Mouse (Mus musculus): Measurements from ENCODE around the gene Rflnb. TPM values are rescaled to one million over a fixed set of nuclear protein-coding genes. Genes with fewer than 3 reads are reported as not detected.

The Rflnb gene
- polyA plus RNA-seq, 1 experiment, result 15.7 TPM

DNA sequence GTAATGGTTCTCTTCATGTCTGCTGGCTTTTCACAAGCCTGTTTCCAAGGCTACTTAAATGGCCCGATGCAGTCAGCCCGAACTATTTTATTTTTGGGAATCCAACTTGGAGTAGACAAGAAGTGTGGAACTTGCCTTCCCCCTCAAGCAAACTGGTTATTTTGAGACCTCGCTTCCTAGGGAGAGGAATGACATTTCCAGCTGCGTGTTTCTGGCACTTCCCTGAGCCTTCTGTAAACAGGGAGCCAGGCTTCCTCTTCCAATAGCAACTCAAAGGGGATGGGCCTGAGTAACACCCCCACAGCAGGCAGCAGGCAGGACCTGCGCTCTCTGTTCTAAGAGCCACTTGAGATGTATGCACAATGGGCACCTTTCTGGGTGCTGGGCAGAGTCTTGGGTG lies 15.3 kb upstream of the Rflnb start:
- H3K4me1 ChIP-seq (ENCODE audit: control insufficient read depth, insufficient read depth, low read length), result peaks cover 44% of the 10 kb centered on the region
- 39% methylated on average over 5 of the region's 5 CpGs for WGBS
- no peak overlapping the region for H3K4me3 ChIP-seq (replicated peaks; ENCODE audit: insufficient read depth, low read depth, low read length)
- DNase-seq, result peak in 1 of 2 experiments; percentile 48
- H3K27me3 ChIP-seq (ENCODE audit: control insufficient read depth, insufficient read depth, low read length), result no peaks in the 10 kb centered on the region
- no peak for TF ChIP-seq POLR2A (IDR thresholded peaks at IDR 0.05; ENCODE audit: borderline replicate concordance, insufficient read depth, low read length)
- no peak for TF ChIP-seq CTCF (IDR thresholded peaks at IDR 0.05; ENCODE audit: borderline replicate concordance, insufficient read depth, low read depth, low read length)
- no peak overlapping the region for H3K27ac ChIP-seq (ENCODE audit: insufficient read depth, low read length)

DNA sequence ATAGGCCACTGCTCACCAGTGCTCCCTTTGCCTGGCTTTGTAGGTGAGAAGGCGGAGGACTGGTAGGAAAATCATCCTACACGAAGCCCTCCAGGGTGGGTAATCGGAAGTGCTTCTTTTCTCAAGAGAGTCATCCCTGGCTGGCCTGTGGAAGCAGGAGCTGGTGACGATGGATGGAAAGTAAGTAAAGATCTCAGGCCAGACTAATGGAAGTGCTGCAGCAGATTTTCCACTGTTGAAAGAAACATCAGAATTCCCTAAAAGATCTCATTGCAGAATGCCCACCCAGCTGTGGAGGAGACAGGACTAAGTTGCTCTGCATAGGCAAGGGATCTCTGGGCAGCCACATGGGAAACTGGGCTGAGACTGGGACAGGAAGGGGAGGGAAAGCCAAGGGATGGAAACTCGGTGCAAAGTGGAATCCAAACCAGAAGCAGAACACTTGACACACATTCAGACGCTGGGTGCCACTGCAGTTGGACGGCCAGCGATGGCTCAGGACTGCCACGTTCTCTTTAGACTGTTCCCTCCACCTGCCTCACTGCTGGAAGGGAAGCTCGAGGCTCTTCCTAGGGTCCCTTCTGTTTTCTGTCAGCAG lies 14.6 kb upstream of the Rflnb start:
- H3K4me3 ChIP-seq (replicated peaks; ENCODE audit: insufficient read depth, low read depth, low read length), result no peak overlapping the region
- H3K27me3 ChIP-seq (ENCODE audit: control insufficient read depth, insufficient read depth, low read length), result no peaks in the 10 kb centered on the region
- no peak for DNase-seq
- WGBS, result 81% methylated on average over 10 of the region's 10 CpGs
- H3K27ac ChIP-seq (ENCODE audit: insufficient read depth, low read length), result no peak overlapping the region; the same call in 1 of the 2 replicates
- TF ChIP-seq POLR2A (IDR thresholded peaks at IDR 0.05; ENCODE audit: borderline replicate concordance, insufficient read depth, low read length) (no peak), CTCF (IDR thresholded peaks at IDR 0.05; ENCODE audit: borderline replicate concordance, insufficient read depth, low read depth, low read length) (no peak)
- H3K4me1 ChIP-seq (ENCODE audit: control insufficient read depth, insufficient read depth, low read length), result peaks cover 50% of the 10 kb centered on the region

GRCm38 (mm10) chr11:76040761-76041376 lies 13.3 kb upstream of the Rflnb start:
- Histone ChIP-seq H3K27ac (ENCODE audit: insufficient read depth, low read length) (0 out of 2 replicates have a peak overlapping the region, but pooled peaks have one; percentile 34), H3K27me3 (ENCODE audit: control insufficient read depth, insufficient read depth, low read length) (no peaks in the 10 kb centered on the region), H3K4me3 (replicated peaks; ENCODE audit: insufficient read depth, low read depth, low read length) (no peak overlapping the region), H3K4me1 (ENCODE audit: control insufficient read depth, insufficient read depth, low read length) (peaks cover 48% of the 10 kb centered on the region)
- TF ChIP-seq CTCF (IDR thresholded peaks at IDR 0.05; ENCODE audit: borderline replicate concordance, insufficient read depth, low read depth, low read length) (no peak), POLR2A (IDR thresholded peaks at IDR 0.05; ENCODE audit: borderline replicate concordance, insufficient read depth, low read length) (no peak)
- DNase-seq, result peak in 1 of 2 experiments; percentile 59
- 32% methylated on average over 4 of the region's 4 CpGs for WGBS

DNA sequence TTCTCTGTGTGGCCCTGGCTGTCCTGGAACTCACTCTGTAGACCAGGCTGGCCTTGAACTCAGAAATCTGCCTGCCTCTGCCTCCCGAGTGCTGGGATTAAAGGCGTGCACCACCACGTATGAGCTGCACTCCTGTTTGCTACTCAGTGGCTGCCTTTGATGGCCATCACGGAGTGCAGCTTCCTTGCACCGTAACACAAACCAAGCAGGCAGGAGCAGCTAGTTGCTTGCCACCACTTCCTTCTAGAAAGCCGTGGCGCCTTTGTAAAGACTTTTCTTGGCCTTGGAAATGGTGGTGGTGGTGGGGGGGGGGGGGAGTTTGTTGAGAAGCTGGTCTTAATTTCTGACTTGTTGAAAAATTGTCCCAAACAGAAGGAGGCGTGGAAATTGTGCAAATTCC lies 12.5 kb upstream of the Rflnb start:
- H3K4me1 ChIP-seq (ENCODE audit: control insufficient read depth, insufficient read depth, low read length), result peaks cover 52% of the 10 kb centered on the region
- no peak for DNase-seq
- H3K27ac ChIP-seq (ENCODE audit: insufficient read depth, low read length), result peak overlapping the region; percentile 62; the same call in 1 of the 2 replicates
- WGBS, result 91% methylated on average over 8 of the region's 8 CpGs
- H3K27me3 ChIP-seq (ENCODE audit: control insufficient read depth, insufficient read depth, low read length), result no peaks in the 10 kb centered on the region
- TF ChIP-seq CTCF (IDR thresholded peaks at IDR 0.05; ENCODE audit: borderline replicate concordance, insufficient read depth, low read depth, low read length) (no peak), POLR2A (IDR thresholded peaks at IDR 0.05; ENCODE audit: borderline replicate concordance, insufficient read depth, low read length) (no peak)
- no peak overlapping the region for H3K4me3 ChIP-seq (replicated peaks; ENCODE audit: insufficient read depth, low read depth, low read length)

GRCm38 (mm10) chr11:76039271-76040053 lies 11.9 kb upstream of the Rflnb start:
- no peak overlapping the region for H3K4me3 ChIP-seq (replicated peaks; ENCODE audit: insufficient read depth, low read depth, low read length)
- DNase-seq, result peak; percentile 76 to 92
- no peaks in the 10 kb centered on the region for H3K27me3 ChIP-seq (ENCODE audit: control insufficient read depth, insufficient read depth, low read length)
- WGBS, result 39% methylated on average over 3 of the region's 3 CpGs
- no peak for TF ChIP-seq CTCF (IDR thresholded peaks at IDR 0.05; ENCODE audit: borderline replicate concordance, insufficient read depth, low read depth, low read length)
- TF ChIP-seq POLR2A (IDR thresholded peaks at IDR 0.05; ENCODE audit: borderline replicate concordance, insufficient read depth, low read length), result no peak
- H3K4me1 ChIP-seq (ENCODE audit: control insufficient read depth, insufficient read depth, low read length), result peaks cover 54% of the 10 kb centered on the region
- H3K27ac ChIP-seq (ENCODE audit: insufficient read depth, low read length), result peak overlapping the region; percentile 62; the same call in 1 of the 2 replicates

DNA sequence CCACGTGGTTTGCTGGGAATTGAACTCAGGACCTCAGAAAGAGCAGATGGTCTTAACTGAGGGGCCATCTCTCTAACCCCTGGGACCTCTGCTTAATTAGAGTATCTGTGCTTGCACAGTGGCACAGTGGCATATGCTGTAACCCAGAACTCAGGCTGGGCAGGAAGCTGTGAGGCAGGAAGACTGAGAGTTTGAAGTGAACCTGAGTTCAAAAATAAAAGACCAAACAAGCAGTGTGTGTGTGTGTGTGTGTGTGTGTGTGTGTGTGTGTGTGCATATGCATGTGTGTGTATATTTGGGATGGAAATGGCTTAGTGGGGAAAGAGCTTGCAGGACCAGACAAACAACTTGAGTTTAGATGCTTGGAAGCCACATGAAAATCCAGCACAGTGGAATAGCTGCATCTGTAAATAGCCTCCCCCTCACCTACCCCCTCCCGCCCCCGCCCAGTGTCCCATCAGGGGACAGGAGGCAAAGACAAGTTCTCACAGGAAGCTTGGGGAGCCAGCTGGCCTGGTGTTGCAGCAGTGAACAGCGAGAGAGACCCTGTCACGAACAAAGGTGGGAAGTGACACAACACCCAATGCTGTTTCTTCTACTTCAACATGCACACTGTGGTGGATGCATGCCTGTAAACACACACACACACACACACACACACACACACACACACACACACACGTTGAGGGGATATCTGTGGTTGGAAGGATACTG lies 10.2 kb upstream of the Rflnb start:
- WGBS, result 63% methylated on average over 6 of the region's 6 CpGs

DNA sequence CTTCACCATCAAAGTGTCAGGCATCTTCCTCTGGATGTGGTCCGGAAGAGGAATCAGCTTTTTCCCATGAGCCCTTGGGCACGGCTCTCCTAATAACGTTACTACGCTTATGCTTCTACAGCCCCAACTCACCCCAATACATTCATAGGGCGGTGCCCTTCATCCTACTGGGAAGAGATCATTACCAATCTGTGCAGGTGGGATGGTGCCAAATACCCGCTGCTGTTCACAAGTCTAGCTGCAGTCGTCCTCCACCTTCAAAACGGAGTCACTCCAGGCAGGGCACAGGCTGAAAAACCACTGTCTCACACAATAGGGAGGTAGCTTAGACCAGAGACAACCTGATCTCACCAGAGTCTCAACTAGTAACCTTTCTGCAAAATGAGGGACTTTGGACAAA lies 7.6 kb upstream of the Rflnb start:
- Histone ChIP-seq H3K4me1 (ENCODE audit: control insufficient read depth, insufficient read depth, low read length) (peaks cover 32% of the 10 kb centered on the region), H3K27ac (ENCODE audit: insufficient read depth, low read length) (peak overlapping the region; percentile 24; the same call in 1 of the 2 replicates), H3K27me3 (ENCODE audit: control insufficient read depth, insufficient read depth, low read length) (no peaks in the 10 kb centered on the region), H3K4me3 (replicated peaks; ENCODE audit: insufficient read depth, low read depth, low read length) (no peak overlapping the region)
- 12% methylated on average over 8 of the region's 8 CpGs for WGBS
- TF ChIP-seq POLR2A (IDR thresholded peaks at IDR 0.05; ENCODE audit: borderline replicate concordance, insufficient read depth, low read length), result no peak
- TF ChIP-seq CTCF (IDR thresholded peaks at IDR 0.05; ENCODE audit: borderline replicate concordance, insufficient read depth, low read depth, low read length), result no peak
- DNase-seq, result peak; percentile 68 to 76

More for the DNA sequence above, 10.2 kb upstream of the Rflnb start:
- H3K27me3 ChIP-seq (ENCODE audit: control insufficient read depth, insufficient read depth, low read length), result no peaks in the 10 kb centered on the region
- no peak for DNase-seq
- peaks cover 51% of the 10 kb centered on the region for H3K4me1 ChIP-seq (ENCODE audit: control insufficient read depth, insufficient read depth, low read length)
- peak overlapping the region; percentile 27; the same call in 1 of the 2 replicates for H3K27ac ChIP-seq (ENCODE audit: insufficient read depth, low read length)
- H3K4me3 ChIP-seq (replicated peaks; ENCODE audit: insufficient read depth, low read depth, low read length), result no peak overlapping the region
- TF ChIP-seq CTCF (IDR thresholded peaks at IDR 0.05; ENCODE audit: borderline replicate concordance, insufficient read depth, low read depth, low read length) (no peak), POLR2A (IDR thresholded peaks at IDR 0.05; ENCODE audit: borderline replicate concordance, insufficient read depth, low read length) (no peak)
